Mouse (Mus musculus): ENCODE measurements around the gene Tnk2.

Tnk2 gene

GRCm38 (mm10) chr16:32643661-32644061 is at the start of gene Tnk2:
Gene Tnk2, plus strand, starts transcription at chr16:32643874.
- peak; percentile 95 for DNase-seq (ENCODE audit: low read depth, low spot score)

GRCm38 (mm10) chr16:32593916-32594315 is 49.8 kb upstream of the Tnk2 start:
- no peak for DNase-seq (ENCODE audit: low read depth, low spot score)

DNA sequence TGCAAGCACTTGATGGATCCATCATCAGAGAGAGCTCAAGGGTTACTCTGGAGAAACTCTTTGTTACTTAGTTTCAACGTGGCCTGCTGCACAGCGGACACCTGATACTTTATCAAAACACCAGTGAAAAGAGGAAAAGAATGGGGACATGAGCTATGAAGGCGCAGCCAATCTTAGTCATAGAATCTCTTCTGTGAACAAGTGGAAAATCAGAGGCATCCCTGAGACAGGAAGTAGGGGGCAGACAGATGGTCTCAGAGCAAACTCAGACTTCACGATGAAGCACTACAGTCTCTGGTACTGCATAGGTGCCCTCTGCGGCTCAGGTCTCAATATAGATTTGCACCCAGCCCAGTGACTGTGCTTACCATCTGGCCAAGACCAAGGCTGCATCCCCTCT is 49.0 kb upstream of the Tnk2 start:
- no peak for DNase-seq (ENCODE audit: low read depth, low spot score)

GRCm38 (mm10) chr16:32595142-32595855 is 48.4 kb upstream of the Tnk2 start:
- DNase-seq (ENCODE audit: low read depth, low spot score): no peak

DNA sequence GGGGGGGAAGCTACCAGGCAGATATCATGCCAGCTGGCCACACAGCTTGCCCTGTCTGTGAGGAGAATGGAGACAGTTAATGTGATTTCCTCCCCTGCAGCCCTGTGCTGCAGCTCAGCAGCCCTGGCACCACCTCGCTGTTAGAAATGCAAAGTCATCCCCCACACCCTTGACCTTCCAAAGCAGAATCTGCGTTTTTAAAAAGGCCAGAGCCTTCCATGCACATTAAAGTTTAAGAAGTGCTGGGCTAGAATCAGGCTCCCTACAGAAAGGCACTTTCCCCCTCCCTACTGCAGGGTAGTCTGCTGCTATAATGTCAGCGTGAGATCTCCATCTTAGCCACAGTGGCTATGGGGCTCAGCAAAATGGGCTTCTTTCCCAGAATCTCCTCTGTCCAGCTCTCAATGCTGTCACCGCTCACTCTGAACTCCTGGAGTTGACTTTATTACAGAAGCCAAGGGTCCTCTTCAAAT is 45.7 kb upstream of the Tnk2 start:
- peak; percentile 53 for DNase-seq (ENCODE audit: low read depth, low spot score)

DNA sequence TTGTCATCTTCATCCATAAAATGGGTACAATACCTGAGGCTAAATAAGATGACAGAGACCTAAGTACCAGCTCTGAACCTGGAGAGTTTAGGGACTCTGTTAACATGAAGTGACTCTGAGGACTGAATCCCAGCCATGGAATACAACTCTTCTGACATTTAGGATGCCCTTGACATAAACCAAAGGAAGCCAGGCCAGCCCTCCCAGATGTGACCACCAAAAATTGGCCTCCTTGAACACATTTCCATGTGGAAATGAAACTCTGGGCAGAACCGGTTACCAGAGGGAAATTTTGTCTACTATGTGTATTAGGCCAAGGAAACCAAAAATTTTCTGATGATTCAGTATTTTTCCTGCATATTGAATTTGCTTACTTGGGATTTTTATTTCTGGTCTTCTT is 44.5 kb upstream of the Tnk2 start:
- no peak for DNase-seq (ENCODE audit: low read depth, low spot score)

DNA sequence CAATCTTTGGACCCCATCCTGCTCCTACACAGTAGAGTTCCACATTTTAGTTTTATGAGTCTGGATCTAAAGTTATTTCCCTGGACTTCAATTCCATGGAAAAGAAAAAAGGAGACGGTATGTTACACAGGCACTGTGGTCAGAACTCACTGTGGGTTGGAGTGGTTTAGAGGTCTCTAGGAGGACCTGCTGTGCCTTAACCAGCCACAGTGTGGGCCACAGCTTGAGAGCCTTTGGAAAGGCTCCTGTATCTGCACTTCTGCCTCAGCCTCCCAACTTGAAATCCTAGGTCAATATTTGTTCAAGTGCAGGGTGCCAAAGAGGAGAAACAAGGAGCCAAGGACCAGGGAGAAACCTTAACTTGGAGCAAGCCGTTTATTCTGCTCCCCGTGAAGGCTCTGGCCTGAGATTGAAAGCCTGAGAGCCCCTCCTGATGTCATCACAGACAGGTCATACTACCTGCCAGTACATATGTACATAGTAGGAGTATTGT is 41.4 kb upstream of the Tnk2 start:
- no peak for DNase-seq (ENCODE audit: low read depth, low spot score)

DNA sequence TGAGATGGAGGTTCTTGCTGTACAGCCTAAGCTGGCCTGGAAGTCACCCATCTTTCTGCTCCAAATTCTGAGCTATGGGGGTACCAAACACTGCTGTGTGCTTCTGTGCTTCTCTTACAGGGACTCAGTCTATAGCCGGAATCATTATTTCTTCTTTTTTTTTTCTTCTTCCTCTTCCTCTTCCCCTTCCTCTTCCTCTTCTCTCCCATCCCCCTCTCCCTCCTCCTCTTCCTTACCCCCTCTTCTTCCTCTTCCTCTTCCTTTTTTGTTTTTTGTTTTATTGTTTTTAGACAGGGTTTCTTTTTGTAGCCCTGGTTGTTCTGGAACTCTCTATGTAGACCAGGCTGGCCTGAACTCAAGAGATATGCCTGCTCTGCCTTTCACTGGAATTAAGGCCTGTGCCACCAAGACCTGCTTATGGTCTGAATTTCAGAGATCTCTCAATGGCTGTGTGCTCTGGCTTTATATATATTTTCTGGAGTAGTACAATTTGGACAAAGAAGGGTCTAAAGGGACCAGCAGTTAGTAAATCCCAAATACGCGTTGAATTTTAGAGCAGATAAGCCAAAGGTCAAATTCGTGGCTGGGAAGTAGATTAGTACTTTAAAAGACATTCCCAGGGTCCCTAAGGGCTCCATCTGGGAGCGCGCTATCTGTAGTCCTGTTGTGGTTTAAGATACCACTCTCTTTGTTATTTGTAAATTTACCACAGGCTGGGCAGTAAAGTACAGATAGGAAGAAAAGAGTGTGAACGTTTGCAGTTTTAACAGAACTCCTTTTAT is 35.9 kb upstream of the Tnk2 start:
- DNase-seq (ENCODE audit: low read depth, low spot score): no peak

DNA sequence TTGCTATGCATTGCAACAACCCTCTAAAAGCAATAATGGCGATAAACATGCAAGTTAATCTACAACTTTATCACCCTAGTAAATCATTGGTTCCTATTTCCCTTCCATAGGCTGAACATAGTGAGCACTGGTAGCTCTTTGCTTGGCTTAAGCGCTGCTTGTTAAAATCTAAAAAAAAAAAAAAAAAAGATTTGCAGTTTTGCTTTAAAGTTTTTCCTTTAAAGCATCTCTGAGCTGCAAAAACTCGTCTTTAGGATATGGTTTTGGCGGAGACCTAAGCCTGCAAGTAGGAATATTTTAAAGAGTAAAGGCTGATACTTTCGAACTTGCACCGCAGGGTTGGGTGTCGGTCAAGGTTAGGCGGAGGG is 35.3 kb upstream of the Tnk2 start:
- no peak for DNase-seq (ENCODE audit: low read depth, low spot score)

DNA sequence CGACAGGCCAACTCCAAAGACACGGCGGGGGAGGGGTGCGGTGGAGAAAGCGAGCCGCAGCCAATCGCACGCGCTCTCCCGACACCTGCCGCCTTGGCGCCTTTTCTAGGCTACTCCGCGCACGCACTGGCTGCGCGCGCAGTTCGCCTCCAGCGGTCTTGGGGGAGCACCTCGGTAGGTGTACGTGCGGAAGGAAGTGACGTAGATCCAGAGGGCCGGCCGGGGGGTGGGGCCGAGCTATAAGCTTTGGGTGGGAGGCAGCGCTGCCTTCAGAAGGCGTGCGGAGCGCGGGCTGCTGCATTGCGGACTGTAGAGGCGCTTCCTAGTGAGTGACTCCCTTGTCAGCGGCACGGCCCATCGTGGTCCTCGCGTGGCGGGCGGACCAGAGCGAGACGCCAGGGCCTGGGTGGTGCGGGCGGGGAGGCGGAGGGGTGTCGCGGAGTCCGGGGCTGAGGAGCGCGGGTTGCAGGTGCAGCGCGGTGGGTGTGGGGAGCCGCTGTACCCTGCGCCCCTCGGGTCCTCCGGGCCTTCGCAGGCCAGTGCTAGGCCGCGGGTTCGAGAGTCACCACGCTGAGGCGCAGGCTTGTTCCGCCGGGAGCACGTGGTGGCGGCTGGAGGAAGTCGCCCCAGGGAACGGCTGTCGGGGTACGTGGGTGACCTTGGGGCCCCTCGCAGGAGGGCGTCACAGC is 34.8 kb upstream of the Tnk2 start, which contains the start of gene Tfrc:
Gene Tfrc, plus strand, starts transcription at position 209 of the 689 bp plus-strand sequence.
- peak; percentile 99 for DNase-seq (ENCODE audit: low read depth, low spot score)

DNA sequence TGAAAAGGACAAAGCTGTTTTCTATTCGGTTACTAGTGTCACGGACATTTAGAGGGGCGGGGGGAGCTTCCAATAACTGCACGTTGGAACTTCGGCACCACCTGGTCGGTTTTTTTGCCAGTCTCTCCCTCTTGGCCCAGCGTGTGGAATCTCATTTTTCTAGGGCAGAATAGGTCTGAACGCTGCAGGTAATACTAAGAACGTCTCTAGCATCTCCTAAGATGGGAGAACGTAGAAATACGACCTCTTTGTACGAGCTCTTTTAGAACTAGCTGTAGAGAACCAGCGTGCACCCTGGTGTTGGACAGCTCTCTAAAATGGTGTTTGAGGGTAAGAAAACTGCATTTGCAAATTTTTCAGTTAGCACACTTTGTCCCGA is 34.3 kb upstream of the Tnk2 start:
- DNase-seq (ENCODE audit: low read depth, low spot score): no peak

DNA sequence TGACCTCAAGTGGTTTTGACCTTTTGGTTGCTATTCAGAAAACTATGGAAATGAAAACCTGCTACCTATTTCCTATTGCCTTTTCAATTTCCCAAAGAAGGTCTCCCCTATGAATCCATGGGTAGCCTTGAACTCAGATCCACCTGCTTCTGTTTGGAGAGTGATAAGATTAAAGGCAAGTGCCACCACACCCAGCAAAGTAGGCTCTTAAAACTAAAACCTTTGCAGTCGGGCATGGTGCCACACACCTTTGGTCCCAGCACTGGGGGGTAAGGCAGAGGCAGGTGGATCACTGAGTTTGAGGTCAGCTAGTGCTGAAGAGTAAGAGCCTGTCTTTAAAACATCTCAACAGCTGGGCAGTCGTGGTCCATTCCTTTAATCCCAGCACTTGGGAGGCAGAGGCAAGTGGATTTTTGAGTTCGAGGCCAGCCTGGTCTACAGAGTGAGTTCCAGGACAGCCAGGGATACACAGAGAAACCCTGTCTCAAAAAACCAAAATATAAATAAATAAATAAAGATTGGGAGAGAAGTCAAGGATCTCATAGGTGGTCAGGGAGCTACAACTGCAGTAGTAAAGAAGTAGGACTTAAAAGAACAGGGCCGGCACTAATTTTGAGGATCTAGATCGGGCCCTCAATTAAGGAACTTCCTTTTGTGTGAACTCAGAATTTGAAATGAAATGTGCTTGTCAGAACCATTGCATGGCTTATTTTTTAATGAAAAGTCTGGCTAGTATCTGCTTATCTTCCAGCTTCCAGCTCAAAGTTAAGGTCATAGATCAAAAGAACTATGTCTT is 33.0 kb upstream of the Tnk2 start:
- no peak for DNase-seq (ENCODE audit: low read depth, low spot score)

DNA sequence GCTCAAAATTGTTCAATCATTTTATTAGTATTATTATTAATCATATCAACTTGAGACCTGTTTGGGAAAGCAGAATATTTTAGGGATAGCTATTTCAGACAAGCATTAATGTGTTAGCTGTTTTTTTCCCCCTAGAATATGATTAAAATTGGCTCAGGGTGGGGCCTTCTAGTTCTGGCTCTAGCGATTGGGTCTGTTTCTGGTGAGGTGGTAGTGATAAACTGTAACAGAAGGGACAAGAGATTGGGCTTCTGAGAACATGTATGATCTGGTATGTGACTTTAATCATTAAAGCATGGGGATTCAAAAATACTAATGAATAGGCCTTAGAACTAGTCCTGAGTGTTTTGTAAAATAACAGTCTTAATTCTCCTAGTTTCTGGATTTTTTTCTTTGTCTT is 31.6 kb upstream of the Tnk2 start:
- DNase-seq (ENCODE audit: low read depth, low spot score): no peak

DNA sequence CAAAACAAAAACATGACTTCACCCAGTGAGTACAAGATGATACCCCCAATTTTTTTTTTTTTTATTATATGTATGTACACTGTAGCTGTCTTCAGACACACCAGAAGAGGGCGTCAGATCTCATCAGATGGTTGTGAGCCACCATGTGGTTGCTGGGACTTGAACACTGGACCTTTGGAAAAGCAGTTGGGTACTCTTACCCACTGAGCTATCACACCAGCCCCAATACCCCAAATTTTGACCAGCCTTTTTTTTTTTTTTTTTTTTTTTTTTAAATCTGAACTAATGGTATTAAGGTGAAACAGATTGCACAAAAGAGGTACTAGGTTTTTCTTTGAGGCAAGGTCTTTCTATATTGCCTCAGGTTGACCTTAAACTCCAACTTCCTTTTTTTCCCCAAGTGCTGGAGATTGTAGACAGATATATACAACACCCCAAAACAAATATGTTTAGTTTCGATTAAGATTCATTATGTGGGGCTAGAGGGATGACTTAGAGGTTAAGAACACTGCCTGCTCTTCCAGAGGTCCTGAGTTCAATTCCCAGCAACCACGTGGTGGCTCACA is 30.3 kb upstream of the Tnk2 start:
- no peak for DNase-seq (ENCODE audit: low read depth, low spot score)

DNA sequence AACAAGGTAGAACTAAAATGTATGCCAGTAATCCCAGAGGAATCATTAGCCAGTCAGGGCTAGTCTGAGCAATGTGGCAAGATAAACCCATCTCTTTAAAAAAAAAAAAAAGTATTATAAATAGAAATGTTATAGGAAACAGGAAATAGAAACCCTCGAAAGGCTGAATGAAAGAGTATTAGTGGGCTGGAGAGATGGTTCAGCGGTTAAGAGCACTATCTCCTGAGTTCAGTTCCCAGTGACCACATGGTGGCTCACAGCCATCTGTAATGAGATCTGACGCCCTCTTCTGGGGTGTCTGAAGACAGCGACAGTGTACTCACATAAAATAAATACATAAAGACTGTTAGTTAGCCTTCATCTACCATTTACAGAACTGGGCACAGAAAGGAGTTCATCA is 29.6 kb upstream of the Tnk2 start:
- DNase-seq (ENCODE audit: low read depth, low spot score): no peak

- DNase-seq (ENCODE audit: low read depth, low spot score): no peak
Observed at GRCm38 (mm10) chr16:32618946-32619345, 24.7 kb upstream of the Tnk2 start.

DNA sequence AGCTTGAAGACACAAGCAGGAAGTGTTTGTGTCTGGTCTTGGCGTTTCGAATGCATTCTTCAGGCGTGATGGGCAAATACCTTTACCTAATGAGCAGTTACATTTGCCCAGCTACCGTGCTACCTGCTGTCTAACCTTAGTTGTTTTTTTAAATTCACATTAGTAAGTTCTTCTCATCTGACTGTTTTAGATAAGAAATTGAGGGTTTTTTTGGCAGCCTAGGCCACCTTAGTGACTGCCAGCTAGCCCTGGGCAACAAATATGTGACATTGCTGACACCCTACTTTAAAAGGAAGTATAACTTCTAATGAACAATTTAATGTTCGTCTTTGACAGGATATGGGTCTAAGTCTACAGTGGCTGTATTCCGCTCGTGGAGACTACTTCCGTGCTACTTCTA is 15.5 kb upstream of the Tnk2 start:
- no peak for DNase-seq (ENCODE audit: low read depth, low spot score)

DNA sequence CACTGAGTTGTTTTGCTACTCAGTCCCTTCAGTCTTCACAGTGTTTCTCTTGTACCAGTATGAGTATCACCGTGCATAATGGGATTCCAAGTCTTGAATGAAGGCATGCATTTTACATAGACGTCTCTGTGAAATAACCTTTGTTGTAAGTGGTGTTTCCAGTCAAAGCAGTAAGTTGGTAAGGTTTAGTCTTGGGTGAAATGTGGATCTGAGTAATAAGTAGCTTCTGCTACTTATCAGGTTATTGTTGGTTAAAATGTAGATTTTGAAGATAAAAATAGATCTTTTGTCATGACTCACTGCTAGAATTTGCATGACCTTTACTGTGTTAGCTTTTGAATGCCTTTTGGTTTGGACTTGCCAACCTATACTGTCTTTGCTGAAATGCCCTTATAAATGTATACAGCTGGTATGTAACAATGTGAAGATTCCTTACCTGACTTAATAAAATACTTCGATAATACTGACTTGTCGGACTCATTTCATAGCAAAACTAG is 11.3 kb upstream of the Tnk2 start:
- DNase-seq (ENCODE audit: low read depth, low spot score): no peak

DNA sequence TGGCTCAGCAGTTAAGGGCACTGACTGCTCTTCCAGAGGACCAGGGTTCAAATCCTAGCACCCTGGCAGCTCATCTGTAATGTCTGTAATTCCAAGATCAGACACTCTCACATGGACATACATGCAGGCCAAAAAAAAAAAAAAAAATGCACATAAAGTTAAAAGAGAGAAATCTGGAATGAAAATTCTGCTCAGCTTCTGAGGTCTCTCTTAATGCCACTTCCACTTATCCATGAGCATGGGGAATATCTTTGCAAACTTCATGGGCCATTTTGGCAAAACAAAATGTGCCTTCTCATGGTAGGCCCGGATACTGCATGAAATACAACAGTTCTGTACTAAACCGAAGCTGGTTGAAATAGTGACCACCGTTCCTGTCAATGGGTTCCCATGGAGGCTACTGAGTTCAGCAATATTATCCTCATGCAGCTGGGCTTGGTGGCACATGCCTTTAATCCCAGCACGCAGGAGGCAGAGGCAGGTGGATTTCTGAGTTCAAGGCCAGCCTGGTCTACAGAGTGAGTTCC is 10.1 kb upstream of the Tnk2 start:
- no peak for DNase-seq (ENCODE audit: low read depth, low spot score)

DNA sequence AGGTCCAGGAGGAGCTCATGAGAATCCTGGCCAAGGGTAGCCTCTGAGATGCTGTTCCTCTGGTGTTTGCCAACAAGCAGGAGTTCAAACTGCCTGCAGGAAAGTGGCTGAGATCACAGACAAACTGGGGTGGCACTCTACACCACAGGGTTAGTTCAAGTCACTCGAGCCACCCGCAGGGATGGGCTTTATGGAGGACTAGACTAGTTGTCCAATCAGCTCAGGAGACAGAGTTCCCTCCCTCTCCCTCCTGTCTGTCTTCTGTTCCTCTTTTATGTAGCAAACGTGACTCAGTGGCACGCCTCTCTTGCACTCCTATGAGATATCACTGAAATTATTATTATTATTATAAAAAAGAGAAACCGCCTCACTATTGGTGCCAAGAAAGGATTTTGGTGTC is 9.5 kb upstream of the Tnk2 start:
- no peak for DNase-seq (ENCODE audit: low read depth, low spot score)

GRCm38 (mm10) chr16:32635314-32635713 is 8.4 kb upstream of the Tnk2 start:
- DNase-seq (ENCODE audit: low read depth, low spot score): no peak

Measured in brain, adult 2 months (tissue).